Mouse (Mus musculus): ENCODE data around the gene Btn2a2. TPM values are rescaled to one million over a fixed set of nuclear protein-coding genes. Genes with fewer than 3 reads are reported as not detected.

Gene Btn2a2
- not detected for total RNA-seq (2023)

GRCm38 (mm10) chr13:23488400-23489322, at the start of gene Btn2a2:
Btn2a2 (minus strand) TSS chr13:23488857.

GRCm38 (mm10) chr13:23535137-23536075, 46.7 kb upstream of the Btn2a2 start, which contains the start of gene Hist1h3g:
Hist1h3g (plus strand) TSS chr13:23535422.

GRCm38 (mm10) chr13:23533560-23534367, 45.1 kb upstream of the Btn2a2 start, which contains the start of gene Hist1h2af:
Hist1h2af (plus strand) TSS chr13:23533906.

GRCm38 (mm10) chr13:23530901-23531875, 42.5 kb upstream of the Btn2a2 start, which contains the start of gene Hist1h4h:
Hist1h4h (plus strand) TSS chr13:23531050.

GRCm38 (mm10) chr13:23465600-23466109, 23.0 kb downstream of the Btn2a2 start, which contains the start of gene Btn1a1:
Btn1a1 (minus strand) TSS chr13:23465901.

Other genes starting within 250 kb of the Btn2a2 start
- gene Vmn1r223, start 241.7 kb downstream of the Btn2a2 start, total RNA-seq (2023) = not detected
- gene Zfp322a, start 119.6 kb downstream of the Btn2a2 start, total RNA-seq (2023) = 19.2 TPM
- gene Abt1, start 65.0 kb downstream of the Btn2a2 start, total RNA-seq (2023) = 18.1 TPM
- gene Btn1a1, start 23.0 kb downstream of the Btn2a2 start, total RNA-seq (2023) = not detected
- gene Hist1h4h, start 42.2 kb upstream of the Btn2a2 start, total RNA-seq (2023) = 194 TPM
- gene Hist1h2af, start 45.0 kb upstream of the Btn2a2 start, total RNA-seq (2023) = 10.1 TPM
- not detected for gene Hist1h3g, start 46.6 kb upstream of the Btn2a2 start, total RNA-seq (2023)
- gene Hist1h2bh, start 54.5 kb upstream of the Btn2a2 start, total RNA-seq (2023) = 4.1 TPM
- gene Hist1h3f, start 55.2 kb upstream of the Btn2a2 start, total RNA-seq (2023) = 49.5 TPM
- gene Hist1h4f, start 62.8 kb upstream of the Btn2a2 start, total RNA-seq (2023) = 34.0 TPM
- gene Hist1h1d, start 64.4 kb upstream of the Btn2a2 start, total RNA-seq (2023) = 5.9 TPM
- 112 TPM for gene Hist1h3e, start 73.5 kb upstream of the Btn2a2 start, total RNA-seq (2023)
- gene Hist1h2ae, start 82.4 kb upstream of the Btn2a2 start, total RNA-seq (2023) = 7.7 TPM
- gene Hist1h2bg, start 82.5 kb upstream of the Btn2a2 start, total RNA-seq (2023) = 132 TPM
- gene Hist1h2bf, start 85.3 kb upstream of the Btn2a2 start, total RNA-seq (2023) = 76.2 TPM
- gene Hist1h2ad, start 85.5 kb upstream of the Btn2a2 start, total RNA-seq (2023) = 2.4 TPM
- gene Hist1h3d, start 86.9 kb upstream of the Btn2a2 start, total RNA-seq (2023) = 2.3 TPM
- 124 TPM for gene Hist1h4d, start 92.7 kb upstream of the Btn2a2 start, total RNA-seq (2023)
- gene Hist1h2be, start 132.3 kb upstream of the Btn2a2 start, total RNA-seq (2023) = 10.8 TPM
- 135 TPM for gene Hist1h1e, start 133.7 kb upstream of the Btn2a2 start, total RNA-seq (2023)
- gene Hist1h2ac, start 195.1 kb upstream of the Btn2a2 start, total RNA-seq (2023) = 8.0 TPM
- gene Hist1h2bc, start 195.3 kb upstream of the Btn2a2 start, total RNA-seq (2023) = 12.8 TPM
- gene Hist1h1t, start 207.0 kb upstream of the Btn2a2 start, total RNA-seq (2023) = not detected
- gene Hist1h4c, start 209.6 kb upstream of the Btn2a2 start, total RNA-seq (2023) = 109 TPM
- gene Hfe, start 222.0 kb upstream of the Btn2a2 start, total RNA-seq (2023) = 4.6 TPM
- 627 TPM for gene Hist1h1c, start 250.0 kb upstream of the Btn2a2 start, total RNA-seq (2023)

Data from CD4-positive naive resting alpha-beta T cell, adult 57 days (primary cell).